Mouse (Mus musculus): ENCODE measurements around the gene Fgf13. TPM values are rescaled to one million over a fixed set of nuclear protein-coding genes. Genes with fewer than 3 reads are reported as not detected.

The Fgf13 gene
- total and polyA plus RNA-seq, 3 experiments = not detected

DNA sequence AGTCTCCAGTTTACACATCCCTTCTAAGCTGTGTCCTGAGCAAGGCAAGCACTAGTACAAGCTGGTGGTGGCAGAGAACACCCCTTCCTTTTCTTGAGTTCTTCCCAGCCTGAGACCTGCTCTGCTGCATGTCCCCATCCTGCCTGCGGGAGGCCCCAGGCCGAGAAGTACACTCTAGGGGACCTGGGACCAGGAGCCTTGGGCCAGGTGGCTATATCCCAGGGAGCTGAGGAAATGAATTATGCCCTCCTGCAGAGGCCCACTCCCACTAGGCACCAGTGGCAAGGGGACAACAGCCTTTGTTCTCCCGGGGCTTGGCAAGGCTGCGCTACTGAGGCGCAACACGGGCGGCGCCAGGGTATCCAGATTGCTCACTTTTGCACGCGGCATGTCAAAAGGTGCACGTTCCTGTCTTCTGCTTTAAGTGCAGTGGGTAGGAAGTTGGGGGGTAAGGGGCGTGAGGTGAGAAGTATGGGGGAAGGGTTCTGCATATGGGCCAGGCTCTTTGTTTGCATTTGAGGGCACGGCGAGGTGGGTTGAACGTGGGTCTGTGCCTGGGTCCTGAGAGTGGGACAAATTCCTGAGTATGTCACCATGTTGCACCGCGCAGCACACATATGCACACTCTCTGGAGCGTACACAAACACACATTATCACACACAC lies 1.7 kb downstream of the Fgf13 start:
- no peak for DNase-seq (ENCODE audit: low spot score)
- no peak overlapping the region for H3K4me3 ChIP-seq (ENCODE audit: low read depth, low read length)

GRCm38 (mm10) chrX:59547931-59548330 lies 19.9 kb downstream of the Fgf13 start:
- TF ChIP-seq TAL1 (conservative IDR thresholded peaks at IDR 0.05; ENCODE audit: low read depth, low read length) (no peak), GATA2 (IDR thresholded peaks at IDR 0.05; ENCODE audit: borderline replicate concordance, low read depth, low read length) (no peak), CTCF (IDR thresholded peaks at IDR 0.05; ENCODE audit: low read depth, low read length) (no peak), GATA1 (IDR thresholded peaks at IDR 0.05; ENCODE audit: borderline replicate concordance, low read length) (no peak), POLR2AphosphoS5 (IDR thresholded peaks at IDR 0.05; ENCODE audit: insufficient replicate concordance, low read depth, low read length) (no peak)
- no peaks in the 10 kb centered on the region for H3K36me3 ChIP-seq (replicated peaks)
- no peak overlapping the region for H3K4me3 ChIP-seq (ENCODE audit: low read depth, low read length)
- no peaks in the 10 kb centered on the region for H3K9me3 ChIP-seq (replicated peaks)
- no peaks in the 10 kb centered on the region for H3K27me3 ChIP-seq (ENCODE audit: insufficient read depth, low read length)
- DNase-seq (ENCODE audit: low spot score) (no peak), ATAC-seq (ENCODE audit: extremely low read depth, insufficient number of reproducible peaks, low FRiP score, poor library complexity, severe bottlenecking) (no peak)
- H3K4me1 ChIP-seq (ENCODE audit: insufficient read depth, low read depth, low read length) = no peaks in the 10 kb centered on the region

More for the DNA sequence above, 1.7 kb downstream of the Fgf13 start:
- no peak for ATAC-seq (ENCODE audit: extremely low read depth, insufficient number of reproducible peaks, low FRiP score, poor library complexity, severe bottlenecking)
- Histone ChIP-seq H3K36me3 (replicated peaks) (no peaks in the 10 kb centered on the region), H3K4me1 (ENCODE audit: insufficient read depth, low read depth, low read length) (no peaks in the 10 kb centered on the region), H3K27me3 (ENCODE audit: insufficient read depth, low read length) (no peaks in the 10 kb centered on the region), H3K9me3 (replicated peaks) (peaks cover 9% of the 10 kb centered on the region)
- TF ChIP-seq GATA1 (IDR thresholded peaks at IDR 0.05; ENCODE audit: borderline replicate concordance, low read length) (no peak), CTCF (IDR thresholded peaks at IDR 0.05; ENCODE audit: low read depth, low read length) (no peak), POLR2AphosphoS5 (IDR thresholded peaks at IDR 0.05; ENCODE audit: insufficient replicate concordance, low read depth, low read length) (no peak), GATA2 (IDR thresholded peaks at IDR 0.05; ENCODE audit: borderline replicate concordance, low read depth, low read length) (no peak), TAL1 (conservative IDR thresholded peaks at IDR 0.05; ENCODE audit: low read depth, low read length) (no peak)

- Histone ChIP-seq H3K4me3 (ENCODE audit: low read depth, low read length) (no peak overlapping the region), H3K9me3 (replicated peaks) (no peaks in the 10 kb centered on the region), H3K27me3 (ENCODE audit: insufficient read depth, low read length) (no peaks in the 10 kb centered on the region), H3K4me1 (ENCODE audit: insufficient read depth, low read depth, low read length) (no peaks in the 10 kb centered on the region), H3K36me3 (replicated peaks) (no peaks in the 10 kb centered on the region)
- no peak for DNase-seq (ENCODE audit: low spot score)
- TF ChIP-seq POLR2AphosphoS5 (IDR thresholded peaks at IDR 0.05; ENCODE audit: insufficient replicate concordance, low read depth, low read length) (no peak), GATA2 (IDR thresholded peaks at IDR 0.05; ENCODE audit: borderline replicate concordance, low read depth, low read length) (no peak), TAL1 (conservative IDR thresholded peaks at IDR 0.05; ENCODE audit: low read depth, low read length) (no peak), GATA1 (IDR thresholded peaks at IDR 0.05; ENCODE audit: borderline replicate concordance, low read length) (no peak), CTCF (IDR thresholded peaks at IDR 0.05; ENCODE audit: low read depth, low read length) (no peak)
- ATAC-seq (ENCODE audit: extremely low read depth, insufficient number of reproducible peaks, low FRiP score, poor library complexity, severe bottlenecking) = no peak
Measured at GRCm38 (mm10) chrX:59508273-59508672, 59.6 kb downstream of the Fgf13 start.

- H3K4me3 ChIP-seq (ENCODE audit: low read depth, low read length) = no peak overlapping the region
Measured at GRCm38 (mm10) chrX:59493388-59493787, 74.5 kb downstream of the Fgf13 start.

GRCm38 (mm10) chrX:59485426-59485825 lies 82.4 kb downstream of the Fgf13 start:
- H3K36me3 ChIP-seq (replicated peaks) = no peaks in the 10 kb centered on the region
- H3K4me1 ChIP-seq (ENCODE audit: insufficient read depth, low read depth, low read length) = no peaks in the 10 kb centered on the region
- H3K27me3 ChIP-seq (ENCODE audit: insufficient read depth, low read length) = no peaks in the 10 kb centered on the region
- no peaks in the 10 kb centered on the region for H3K9me3 ChIP-seq (replicated peaks)
- ATAC-seq (ENCODE audit: extremely low read depth, insufficient number of reproducible peaks, low FRiP score, poor library complexity, severe bottlenecking) (no peak), DNase-seq (ENCODE audit: low spot score) (no peak)
- no peak overlapping the region for H3K4me3 ChIP-seq (ENCODE audit: low read depth, low read length)
- TF ChIP-seq POLR2AphosphoS5 (IDR thresholded peaks at IDR 0.05; ENCODE audit: insufficient replicate concordance, low read depth, low read length) = no peak
- no peak for TF ChIP-seq GATA1 (IDR thresholded peaks at IDR 0.05; ENCODE audit: borderline replicate concordance, low read length)
- no peak for TF ChIP-seq TAL1 (conservative IDR thresholded peaks at IDR 0.05; ENCODE audit: low read depth, low read length)
- TF ChIP-seq GATA2 (IDR thresholded peaks at IDR 0.05; ENCODE audit: borderline replicate concordance, low read depth, low read length) = no peak
- TF ChIP-seq CTCF (IDR thresholded peaks at IDR 0.05; ENCODE audit: low read depth, low read length) = no peak

More at GRCm38 (mm10) chrX:59493388-59493787, 74.5 kb downstream of the Fgf13 start:
- Histone ChIP-seq H3K36me3 (replicated peaks) (no peaks in the 10 kb centered on the region), H3K9me3 (replicated peaks) (no peaks in the 10 kb centered on the region), H3K4me1 (ENCODE audit: insufficient read depth, low read depth, low read length) (no peaks in the 10 kb centered on the region), H3K27me3 (ENCODE audit: insufficient read depth, low read length) (no peaks in the 10 kb centered on the region)
- no peak for DNase-seq (ENCODE audit: low spot score)
- no peak for ATAC-seq (ENCODE audit: extremely low read depth, insufficient number of reproducible peaks, low FRiP score, poor library complexity, severe bottlenecking)
- TF ChIP-seq GATA1 (IDR thresholded peaks at IDR 0.05; ENCODE audit: borderline replicate concordance, low read length) = no peak
- TF ChIP-seq CTCF (IDR thresholded peaks at IDR 0.05; ENCODE audit: low read depth, low read length) = no peak
- TF ChIP-seq POLR2AphosphoS5 (IDR thresholded peaks at IDR 0.05; ENCODE audit: insufficient replicate concordance, low read depth, low read length) = no peak
- TF ChIP-seq TAL1 (conservative IDR thresholded peaks at IDR 0.05; ENCODE audit: low read depth, low read length) = no peak
- TF ChIP-seq GATA2 (IDR thresholded peaks at IDR 0.05; ENCODE audit: borderline replicate concordance, low read depth, low read length) = no peak

DNA sequence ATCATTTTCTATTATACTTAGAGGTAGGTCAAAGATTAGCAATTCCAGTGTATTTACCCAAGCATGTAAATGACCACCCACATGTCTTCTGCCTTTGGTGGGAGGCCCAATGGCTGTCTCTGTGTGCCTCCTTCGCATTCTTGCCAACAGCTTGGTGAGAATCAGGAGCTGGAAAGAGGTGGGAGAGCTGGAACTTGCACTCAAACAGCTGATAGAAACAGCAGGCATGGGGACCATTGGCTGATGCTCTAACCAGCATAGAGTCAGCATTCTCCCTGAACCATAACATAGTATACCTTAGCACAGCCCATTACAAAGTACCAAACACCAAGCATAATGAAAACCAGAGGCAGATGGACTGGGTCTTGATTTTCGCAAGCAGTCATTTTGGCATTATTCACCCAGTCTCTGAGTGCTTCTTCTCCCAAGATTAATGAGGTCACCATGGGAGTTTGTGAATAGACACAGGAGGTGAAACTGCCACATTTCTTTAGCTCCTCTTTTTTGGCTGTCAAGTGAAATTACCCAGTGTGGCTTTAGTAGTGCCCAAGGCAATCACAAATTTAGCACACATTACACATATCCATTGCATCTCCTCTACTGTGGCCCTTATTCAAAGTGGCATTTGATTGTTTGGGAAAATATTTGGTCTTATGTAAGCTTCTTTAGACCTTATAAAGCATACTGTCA lies 165.1 kb downstream of the Fgf13 start:
- H3K4me1 ChIP-seq (ENCODE audit: insufficient read depth, low read depth, low read length) = no peaks in the 10 kb centered on the region
- H3K9me3 ChIP-seq (replicated peaks) = no peaks in the 10 kb centered on the region
- no peak overlapping the region for H3K4me3 ChIP-seq (ENCODE audit: low read depth, low read length)
- no peak for TF ChIP-seq POLR2AphosphoS5 (IDR thresholded peaks at IDR 0.05; ENCODE audit: insufficient replicate concordance, low read depth, low read length)
- H3K36me3 ChIP-seq (replicated peaks) = no peaks in the 10 kb centered on the region
- DNase-seq (ENCODE audit: low spot score) = no peak
- ATAC-seq (ENCODE audit: extremely low read depth, insufficient number of reproducible peaks, low FRiP score, poor library complexity, severe bottlenecking) = no peak
- H3K27me3 ChIP-seq (ENCODE audit: insufficient read depth, low read length) = no peaks in the 10 kb centered on the region

All from G1E (cell line).